Mouse (Mus musculus) cerebellum, postnatal 4 days (tissue): Measurements from ENCODE around the gene Hltf.
"Not testable (repeated sequence)": the region's sequence is repeated elsewhere in the genome, so short reads cannot be mapped to it uniquely, and the experiment has no call there.

Experiments used
- DNase-seq, 2 experiments: peaks; one replicate each; pipeline ENCODE4 v3.0.0; 2022; ENCODE audit warnings: low spot score in 2 of 2, mixed read lengths in 1 of 2

Gene Hltf

DNA sequence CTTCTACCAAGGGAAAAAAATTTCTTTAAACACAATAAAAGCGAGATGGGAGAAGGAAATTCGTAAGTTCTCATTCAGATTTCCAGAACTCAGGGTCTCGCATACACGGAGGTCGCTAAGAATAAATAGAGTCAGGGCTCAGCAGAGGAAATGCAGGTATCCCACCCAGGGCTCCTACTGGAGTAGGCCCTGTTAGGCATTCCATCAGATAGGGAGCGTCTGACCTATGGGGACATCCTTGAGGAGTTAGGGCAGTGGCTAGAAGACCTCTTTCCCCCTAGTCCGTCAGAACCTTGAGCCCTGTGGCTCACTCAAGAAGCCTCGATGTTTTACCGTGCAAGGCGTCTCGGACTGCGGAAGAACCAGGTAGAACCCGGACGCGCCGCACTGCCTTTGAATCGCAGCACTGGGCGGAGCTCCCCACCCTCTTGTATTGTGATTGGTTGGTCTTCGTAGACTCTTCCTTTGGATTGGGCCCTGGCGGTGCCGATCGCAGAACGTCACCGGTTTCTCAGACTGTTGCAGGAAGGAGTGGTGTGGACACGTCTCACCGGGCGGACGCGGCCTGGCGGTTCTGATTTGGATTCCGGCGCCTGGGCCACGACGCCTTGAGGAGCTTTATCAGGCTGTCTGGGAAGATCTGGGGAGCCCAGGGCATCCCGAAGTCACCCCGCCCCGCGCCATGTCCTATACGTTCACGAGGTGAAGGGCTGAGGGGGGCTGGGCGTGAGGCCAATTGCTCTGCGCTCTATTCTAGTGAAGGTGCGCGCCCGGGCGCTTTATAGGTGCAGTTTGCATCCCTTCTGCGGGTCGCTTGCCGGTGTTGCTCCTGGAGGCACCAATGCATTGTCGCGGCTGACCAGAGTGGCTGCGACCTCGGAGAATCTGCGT lies at the start of gene Hltf:
Gene Hltf, plus strand, starts transcription at position 506 of the 891 bp plus-strand sequence.
- peak; percentile 88 to 92 for DNase-seq

DNA sequence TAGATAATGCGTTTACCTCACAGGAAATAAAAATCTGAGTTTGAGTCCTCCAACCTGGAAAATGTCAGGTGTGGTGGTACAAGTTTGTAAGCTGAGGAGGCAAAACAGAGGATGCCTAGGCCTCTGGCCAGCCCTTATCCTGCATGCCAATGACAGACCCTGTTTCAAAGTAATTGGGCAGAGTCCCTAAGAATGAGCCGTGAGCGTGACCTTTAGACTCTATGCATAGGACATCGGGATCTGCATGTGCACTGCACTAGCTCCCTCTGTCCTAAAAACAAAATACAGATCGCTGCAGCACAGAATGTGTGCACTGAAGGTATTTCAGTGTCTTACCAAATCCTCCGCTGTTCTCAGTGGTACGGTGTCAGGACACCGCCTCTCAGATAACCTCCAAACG lies 47.1 kb upstream of the Hltf start:
- DNase-seq: no peak

DNA sequence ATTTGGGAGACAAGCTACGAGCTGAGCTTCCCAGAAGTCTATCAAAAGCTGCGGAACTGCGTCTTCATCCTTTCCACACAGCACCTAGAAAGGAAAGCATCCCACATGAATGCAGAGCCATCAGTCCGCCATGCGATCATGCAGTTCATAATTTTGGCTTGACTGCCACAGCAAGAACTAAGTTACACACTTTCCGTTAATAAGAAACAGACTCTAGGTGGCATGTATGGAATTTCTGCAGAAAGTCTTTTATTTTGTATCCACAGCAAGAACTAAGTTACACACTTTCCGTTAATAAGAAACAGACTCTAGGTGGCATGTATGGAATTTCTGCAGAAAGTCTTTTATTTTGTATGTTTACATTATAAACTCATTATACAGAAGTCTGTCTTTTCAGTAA lies 46.7 kb upstream of the Hltf start:
- not testable (repeated sequence) for DNase-seq

DNA sequence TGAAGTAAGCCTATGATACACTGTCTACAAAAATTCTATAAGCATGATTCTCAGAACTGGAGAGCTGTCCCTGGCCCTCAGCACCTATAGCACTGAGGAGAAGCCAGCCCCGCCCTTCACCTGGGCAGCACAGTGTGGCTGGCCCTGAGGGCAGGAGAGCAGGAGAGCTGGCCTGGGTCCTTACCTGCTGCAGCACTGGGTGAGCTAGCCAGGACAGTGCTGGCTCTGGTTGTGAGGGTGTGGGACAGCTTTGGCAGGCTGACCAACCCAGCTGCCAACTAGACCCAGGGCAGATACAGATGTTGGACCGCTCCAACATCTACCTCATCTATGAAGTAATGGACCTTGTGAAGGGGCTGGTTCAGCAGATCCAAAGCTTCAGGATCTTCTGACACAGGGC lies 43.2 kb upstream of the Hltf start:
- no peak for DNase-seq

DNA sequence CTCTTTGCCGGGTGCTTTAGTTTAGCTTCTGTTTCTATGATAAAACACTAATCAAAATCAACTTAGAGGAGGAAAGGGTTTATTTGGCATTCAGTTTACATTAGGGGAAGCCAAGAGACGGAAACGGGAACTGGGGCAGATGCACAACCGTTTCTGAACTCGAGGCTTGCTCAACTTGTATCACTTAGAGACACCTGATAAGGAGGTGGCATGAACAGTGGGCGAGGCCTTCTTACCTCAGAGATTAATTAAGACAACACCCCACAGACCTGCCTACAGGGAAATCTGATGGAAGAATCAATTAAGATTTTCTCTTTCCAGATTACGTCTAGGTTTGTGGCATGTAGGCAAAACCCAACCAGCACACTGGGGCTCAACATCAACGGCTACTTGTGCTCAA lies 39.5 kb upstream of the Hltf start:
- DNase-seq: no peak

DNA sequence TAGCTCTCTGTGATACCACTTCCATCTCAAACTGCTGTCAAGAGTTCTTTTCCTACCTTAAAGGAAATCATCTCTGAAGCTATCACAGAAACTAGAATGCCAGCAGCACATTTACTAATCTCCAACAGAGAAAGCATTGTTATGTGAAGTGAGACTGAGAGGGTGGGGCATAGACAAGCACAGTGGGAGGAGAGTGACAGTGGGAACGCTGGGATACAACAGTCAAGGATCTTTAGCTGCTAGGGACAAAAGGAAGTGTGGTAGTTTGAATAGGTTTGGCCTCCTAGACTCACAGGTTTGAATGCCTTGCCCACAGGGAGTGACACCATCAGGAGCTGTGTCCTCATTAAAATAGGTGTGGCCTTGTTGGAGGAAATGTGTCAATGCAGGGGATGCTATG lies 33.8 kb upstream of the Hltf start:
- no peak for DNase-seq

GRCm38 (mm10) chr3:20026481-20026880 lies 31.1 kb upstream of the Hltf start:
- no peak for DNase-seq

- no peak for DNase-seq
These were observed 30.5 kb upstream of the Hltf start for GRCm38 (mm10) chr3:20026996-20027689.

DNA sequence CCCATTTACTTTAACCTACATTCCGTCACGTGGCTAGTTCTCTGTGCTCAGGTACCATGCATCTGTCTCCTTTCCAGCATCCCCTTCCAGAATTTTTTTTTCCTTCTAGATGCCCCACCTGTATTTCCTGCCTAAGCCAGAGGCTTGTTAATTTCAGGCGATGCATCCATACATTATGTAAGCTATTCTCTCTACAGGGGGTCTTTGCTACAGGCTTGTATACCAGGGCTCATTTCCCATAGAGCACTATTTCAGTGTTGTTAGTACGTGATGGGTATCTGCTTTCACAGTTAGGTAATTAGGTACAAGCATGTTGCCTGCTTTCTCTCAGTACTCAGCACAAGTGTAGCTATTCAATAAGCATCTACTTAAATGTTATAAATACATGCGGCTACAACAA lies 29.8 kb upstream of the Hltf start:
- no peak for DNase-seq

DNA sequence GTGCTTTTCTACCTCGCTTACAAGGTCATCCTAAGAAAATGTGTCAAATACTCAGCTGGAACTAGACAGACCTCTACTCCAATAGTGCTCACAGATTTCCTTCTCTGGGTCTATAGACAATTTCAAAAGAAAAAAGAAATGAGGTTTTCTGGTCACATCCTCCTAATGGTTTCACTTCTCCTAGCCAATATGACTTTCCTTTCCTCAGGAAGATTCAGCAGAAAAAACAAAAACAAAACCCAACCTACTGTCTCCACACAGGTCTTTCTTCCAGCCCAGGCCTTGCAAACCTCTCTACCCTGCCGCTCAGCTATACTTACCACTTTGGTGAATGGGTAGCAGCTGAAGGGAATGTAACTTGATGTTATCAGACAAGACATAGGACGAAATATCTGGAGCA lies 29.0 kb upstream of the Hltf start:
- no peak for DNase-seq

GRCm38 (mm10) chr3:20030807-20031206 lies 26.8 kb upstream of the Hltf start:
- no peak for DNase-seq

GRCm38 (mm10) chr3:20033761-20034718 lies 23.6 kb upstream of the Hltf start:
- DNase-seq: no peak

DNA sequence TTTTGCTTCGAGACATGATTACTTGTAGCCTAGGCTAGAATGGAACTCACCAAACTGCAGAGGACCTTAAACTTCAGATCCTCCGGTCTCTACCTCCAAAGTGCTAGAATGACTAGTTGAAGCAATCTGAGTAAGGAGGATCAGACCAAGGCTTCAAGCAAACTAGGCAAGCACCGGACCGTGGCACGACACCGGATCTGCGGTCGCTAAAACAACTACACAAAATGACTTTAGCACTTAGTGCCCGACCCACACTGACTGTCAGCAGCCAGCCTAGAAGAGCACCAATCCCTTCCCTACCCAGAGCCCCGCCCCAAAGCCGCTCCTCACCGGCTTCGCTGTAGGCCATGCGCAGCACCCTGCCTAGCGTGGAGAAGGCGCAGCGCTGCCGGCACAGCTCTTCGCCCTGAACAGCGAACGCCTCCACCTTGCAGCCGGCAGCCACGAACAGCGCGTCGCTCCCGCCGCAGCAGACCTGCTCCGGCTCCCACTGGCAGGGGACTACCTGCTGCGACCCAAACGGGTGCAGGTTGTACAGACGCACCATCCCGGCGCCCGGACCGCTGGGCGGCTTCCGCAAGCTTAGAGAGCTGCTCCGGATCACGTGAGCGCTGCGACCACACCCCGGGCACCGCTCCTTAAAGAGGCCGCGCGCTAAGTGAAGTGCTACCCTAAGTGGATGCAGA lies 22.7 kb upstream of the Hltf start, which contains the start of gene Hps3:
Gene Hps3, minus strand, starts transcription at position 597 of the 686 bp plus-strand sequence.
- peak; percentile 45 to 71 for DNase-seq

- DNase-seq: no peak
These were observed 21.5 kb upstream of the Hltf start for GRCm38 (mm10) chr3:20036069-20036468.

- not testable (repeated sequence) for DNase-seq
These were observed 16.1 kb upstream of the Hltf start for GRCm38 (mm10) chr3:20041461-20041860.

GRCm38 (mm10) chr3:20044736-20045135 lies 12.9 kb upstream of the Hltf start:
- not testable (repeated sequence) for DNase-seq

DNA sequence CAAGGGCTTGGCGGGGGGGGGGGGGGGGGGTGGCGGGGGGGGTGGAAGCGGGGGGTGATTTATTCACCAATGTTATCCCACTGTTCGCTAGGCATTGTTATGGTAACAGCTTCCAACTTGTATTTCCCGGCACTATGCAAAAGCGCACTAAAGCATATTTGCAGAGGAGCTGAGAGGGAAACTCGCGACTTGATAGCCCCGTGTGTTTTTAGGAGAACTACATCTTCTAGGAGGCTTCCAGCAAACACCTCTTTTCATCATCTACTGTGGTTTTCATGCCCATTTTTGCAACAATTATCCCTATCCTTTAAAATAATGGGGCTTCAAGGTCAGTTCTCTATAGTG lies 558 bp downstream of the Hltf start:
- no peak for DNase-seq

GRCm38 (mm10) chr3:20076145-20077053 lies 18.8 kb downstream of the Hltf start:
- DNase-seq: no peak

DNA sequence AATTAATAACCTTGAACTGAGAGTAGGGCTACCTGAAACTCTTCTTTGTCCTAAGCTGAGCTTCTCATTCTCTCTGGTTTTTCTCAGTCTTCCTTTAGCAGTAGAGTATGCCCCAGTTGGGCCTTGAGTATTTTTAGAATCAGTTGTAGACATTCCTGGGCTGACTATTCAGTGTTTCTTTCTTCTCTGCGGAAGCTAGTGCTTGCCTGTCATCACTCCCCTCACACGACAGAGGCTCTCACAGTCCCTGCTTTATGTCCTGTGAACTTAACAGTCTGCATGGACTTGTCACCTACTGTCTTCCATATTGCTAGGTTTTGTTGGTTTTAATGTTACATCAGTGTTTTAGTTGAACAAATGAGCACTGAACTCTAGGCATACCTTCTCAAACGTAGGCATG lies 24.6 kb downstream of the Hltf start:
- no peak for DNase-seq

DNA sequence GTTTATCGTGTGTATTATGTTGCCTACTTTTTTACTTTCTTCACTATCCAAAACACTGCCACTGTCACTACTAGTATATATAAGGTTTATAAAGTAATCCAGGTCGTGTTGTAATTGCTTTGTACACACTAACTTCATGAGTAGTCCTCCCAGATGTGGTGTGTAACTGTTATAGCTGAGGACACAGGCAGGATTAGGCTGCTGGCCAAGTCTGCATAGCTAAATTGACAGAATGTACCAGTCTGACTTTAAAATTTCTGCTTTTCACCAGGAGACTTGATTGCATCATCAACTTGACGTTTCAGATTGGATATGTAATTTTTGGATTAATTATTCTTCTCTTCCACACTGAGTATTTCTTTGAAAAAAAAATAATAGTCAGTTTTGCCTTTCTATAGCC lies 46.2 kb downstream of the Hltf start:
- no peak for DNase-seq
